Mouse (Mus musculus) hindbrain, embryonic 16.5 days (tissue): ENCODE measurements around the gene Mypop. TPM values are rescaled to one million over a fixed set of nuclear protein-coding genes. Genes with fewer than 3 reads are reported as not detected.

Experiments
- ATAC-seq: fragments of 200-750 bp; cut with Nextera tagmentation; 2 replicates; pipeline ENCODE4 v1.8.0; 2017; ENCODE audit warnings: moderate TSS enrichment, moderate library complexity
- H3K27ac ChIP-seq: fragments of 300-500 bp; sonication (generic); 2 replicates; pipeline ENCODE4 v1.5.1; 2014; ENCODE audit warnings: low read depth, mild to moderate bottlenecking, control low read depth, low read length, moderate library complexity
- H3K27me3 ChIP-seq: fragments of 300-500 bp; sonication (generic); replicated peaks from 2 replicates; pipeline ENCODE4 v1.6.1; 2014; ENCODE audit warnings: low read length; ENCODE audit not compliant: control insufficient read depth, insufficient read depth
- H3K36me3 ChIP-seq: fragments of 300-500 bp; sonication (generic); 2 replicates; pipeline ENCODE4 v1.6.1; 2014; ENCODE audit warnings: mild to moderate bottlenecking, low read length, moderate library complexity, mixed read lengths; ENCODE audit not compliant: control insufficient read depth, insufficient read depth
- H3K4me1 ChIP-seq: fragments of 300-500 bp; sonication (generic); 2 replicates; pipeline ENCODE4 v1.6.1; 2014; ENCODE audit warnings: low read depth, low read length; ENCODE audit not compliant: control insufficient read depth, insufficient read depth
- H3K4me2 ChIP-seq: fragments of 300-500 bp; sonication (generic); 2 replicates; pipeline ENCODE4 v1.6.1; 2014; ENCODE audit warnings: mild to moderate bottlenecking, low read length, control low read depth, moderate library complexity
- H3K4me3 ChIP-seq: fragments of 300-500 bp; sonication (generic); 2 replicates; pipeline ENCODE4 v1.5.1; 2014; ENCODE audit warnings: mild to moderate bottlenecking, low read length, control low read depth, moderate library complexity
- H3K9ac ChIP-seq: fragments of 300-500 bp; sonication (generic); 2 replicates; pipeline ENCODE4 v1.6.1; 2014; ENCODE audit warnings: low read depth, mild to moderate bottlenecking, control low read depth, low read length, moderate library complexity
- H3K9me3 ChIP-seq: fragments of 300-500 bp; sonication (generic); 2 replicates; pipeline ENCODE4 v1.6.1; 2014; ENCODE audit warnings: mild to moderate bottlenecking, low read length, moderate library complexity; ENCODE audit not compliant: control insufficient read depth
- WGBS: fragments of 180-500 bp; shearing (Covaris S2); extraction: QIAGEN DNeasy Blood & Tissue Kit; methylation state at CpG from one replicate; pipeline ENCODE4 v1.1.7; 2014; 5-methylcytosine and 5-hydroxymethylcytosine counted together
- polyA plus RNA-seq: library from polyadenylated mRNA; unstranded; fragments of >200 nt; fragmentation: Nextera tagmentation; extraction: Ambion mirVana; gene quantifications from 2 replicates; pipeline ENCODE4 v1.2.1, GENCODE M21; 2015

Mypop gene
- polyA plus RNA-seq: 5.8 and 6.3 TPM in 2 replicates

DNA sequence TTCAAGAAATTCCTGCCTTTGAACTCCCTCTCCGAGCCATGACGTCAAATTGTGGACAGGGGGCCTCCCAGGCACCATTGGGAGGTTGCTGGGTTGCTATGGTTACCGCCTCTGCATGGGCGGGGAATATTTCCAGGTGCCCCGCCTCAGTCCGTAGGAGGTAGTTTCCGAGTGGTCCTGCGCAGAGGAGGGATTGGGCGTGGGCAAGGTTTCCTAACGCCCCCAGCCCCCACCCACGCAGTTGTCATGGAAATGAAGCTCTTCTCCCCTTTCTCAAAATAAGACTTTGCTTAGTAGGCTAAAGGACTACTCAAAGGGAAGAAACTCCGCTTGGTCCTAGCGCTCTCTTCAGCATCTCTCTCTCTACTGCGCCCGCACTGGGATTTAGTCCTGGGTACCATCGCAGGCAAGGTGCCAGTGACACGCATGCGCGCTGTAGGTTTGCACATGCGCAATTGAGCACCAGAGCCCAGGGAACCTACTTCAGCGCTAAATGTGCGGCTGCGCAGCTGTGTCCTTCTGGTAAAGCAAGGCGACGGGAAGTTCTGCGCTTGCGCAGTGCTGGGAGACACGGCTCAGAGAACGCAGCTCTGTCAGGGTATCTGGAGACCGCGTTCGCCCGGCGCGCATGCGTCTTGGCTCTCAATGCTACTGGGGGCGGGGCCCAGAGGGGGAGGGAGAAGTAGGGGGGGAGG is at the start of gene Mypop:
TSS of gene Mypop (plus strand) at position 645 of the 695 bp plus-strand sequence.
- Histone ChIP-seq H3K27me3 (no peaks in the 10 kb centered on the region), H3K4me1 (peaks cover 23% of the 10 kb centered on the region), H3K9ac (peak within 1 kb of the TSS; percentile 82), H3K4me3 (peak within 1 kb of the TSS; percentile 69), H3K36me3 (no peaks in the 10 kb centered on the region; the same call in 1 of the 2 replicates), H3K27ac (peak within 1 kb of the TSS; percentile 92), H3K4me2 (peak within 1 kb of the TSS; percentile 69), H3K9me3 (no peaks in the 10 kb centered on the region)
- ATAC-seq: peak; percentile 94
- under 1% methylated on average over 37 of the region's 37 CpGs for WGBS

DNA sequence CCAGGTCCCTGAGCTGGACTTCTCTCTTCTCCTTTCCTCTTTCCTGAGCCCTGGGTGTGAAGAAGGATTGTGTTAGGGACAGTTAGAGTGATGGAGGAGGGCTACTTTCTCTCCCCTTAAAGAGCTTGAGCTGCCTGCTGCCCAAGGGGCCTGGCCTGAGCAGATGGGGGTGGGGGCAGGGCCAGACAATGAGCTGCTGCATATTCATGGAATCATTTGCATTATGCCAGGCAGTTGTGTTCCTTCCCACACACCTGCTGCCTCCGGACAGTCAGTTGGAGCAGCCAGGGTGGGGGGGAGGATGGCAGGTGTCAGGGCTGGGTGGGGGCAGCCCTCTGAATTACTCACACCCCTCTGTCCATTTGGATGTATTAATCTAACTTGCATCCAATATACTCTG is 48.7 kb upstream of the Mypop start:
- peaks cover 13% of the 10 kb centered on the region for H3K36me3 ChIP-seq
- no peaks in the 10 kb centered on the region for H3K27me3 ChIP-seq
- no peak overlapping the region for H3K4me3 ChIP-seq
- 10% methylated on average over 1 of the region's 1 CpGs for WGBS
- ATAC-seq: peak; percentile 66
- peak overlapping the region; percentile 32 for H3K4me2 ChIP-seq
- H3K4me1 ChIP-seq: peaks cover 15% of the 10 kb centered on the region
- no peaks in the 10 kb centered on the region for H3K9me3 ChIP-seq
- H3K27ac ChIP-seq: peak overlapping the region; percentile 65
- H3K9ac ChIP-seq: no peak overlapping the region

DNA sequence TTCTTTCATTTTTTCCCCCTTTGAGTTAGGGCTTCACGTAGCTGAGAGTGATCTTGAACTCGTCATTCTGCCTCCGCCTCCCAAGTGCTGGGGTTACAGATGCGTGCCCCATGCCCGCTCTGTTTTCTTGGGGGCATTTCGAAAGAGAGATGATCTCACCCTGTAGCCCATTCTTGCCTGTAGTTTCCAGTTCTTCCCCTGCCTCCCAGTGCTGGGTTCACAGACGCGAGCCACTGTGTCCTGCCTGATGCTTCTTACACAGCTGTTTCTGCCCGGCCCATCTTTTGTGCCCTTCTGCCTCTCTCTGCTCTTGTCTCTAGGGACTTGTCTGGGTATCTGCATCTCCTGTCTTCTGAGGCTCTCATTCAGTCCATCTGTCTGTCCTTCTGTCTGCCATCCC is 48.2 kb upstream of the Mypop start:
- Histone ChIP-seq H3K9ac (no peak overlapping the region), H3K9me3 (no peaks in the 10 kb centered on the region), H3K4me1 (peaks cover 15% of the 10 kb centered on the region), H3K27me3 (no peaks in the 10 kb centered on the region), H3K36me3 (peaks cover 15% of the 10 kb centered on the region), H3K27ac (peak overlapping the region; percentile 4), H3K4me2 (no peak overlapping the region), H3K4me3 (no peak overlapping the region)
- peak; percentile 10; the same call in 1 of the 2 replicates for ATAC-seq
- 45% methylated on average over 9 of the region's 9 CpGs for WGBS

DNA sequence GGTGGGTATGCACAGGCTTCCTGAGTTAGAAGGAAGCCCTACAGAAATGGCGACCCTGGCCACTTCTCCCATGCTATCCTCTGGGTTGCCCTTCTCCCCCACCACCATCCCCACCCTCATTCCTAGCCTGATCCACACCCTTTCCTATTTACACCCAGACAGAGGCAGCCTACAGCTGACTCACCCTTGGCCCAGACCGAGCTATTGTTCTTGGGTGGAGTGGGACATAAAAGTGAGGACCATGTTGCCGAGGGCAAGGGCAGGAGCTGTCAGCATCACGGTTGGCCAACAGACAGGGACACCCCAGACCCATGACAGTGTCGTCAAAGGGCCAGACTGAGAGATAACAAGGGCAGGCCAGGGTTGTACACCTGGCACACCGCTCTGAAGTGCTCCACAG is 42.9 kb upstream of the Mypop start:
- Histone ChIP-seq H3K4me1 (peaks cover 37% of the 10 kb centered on the region), H3K9me3 (no peaks in the 10 kb centered on the region), H3K4me2 (no peak overlapping the region), H3K27ac (peak overlapping the region; percentile 83), H3K4me3 (no peak overlapping the region), H3K36me3 (peaks cover 32% of the 10 kb centered on the region), H3K9ac (no peak overlapping the region; the same call in 1 of the 2 replicates), H3K27me3 (no peaks in the 10 kb centered on the region)
- 33% methylated on average over 6 of the region's 6 CpGs for WGBS
- no peak for ATAC-seq

DNA sequence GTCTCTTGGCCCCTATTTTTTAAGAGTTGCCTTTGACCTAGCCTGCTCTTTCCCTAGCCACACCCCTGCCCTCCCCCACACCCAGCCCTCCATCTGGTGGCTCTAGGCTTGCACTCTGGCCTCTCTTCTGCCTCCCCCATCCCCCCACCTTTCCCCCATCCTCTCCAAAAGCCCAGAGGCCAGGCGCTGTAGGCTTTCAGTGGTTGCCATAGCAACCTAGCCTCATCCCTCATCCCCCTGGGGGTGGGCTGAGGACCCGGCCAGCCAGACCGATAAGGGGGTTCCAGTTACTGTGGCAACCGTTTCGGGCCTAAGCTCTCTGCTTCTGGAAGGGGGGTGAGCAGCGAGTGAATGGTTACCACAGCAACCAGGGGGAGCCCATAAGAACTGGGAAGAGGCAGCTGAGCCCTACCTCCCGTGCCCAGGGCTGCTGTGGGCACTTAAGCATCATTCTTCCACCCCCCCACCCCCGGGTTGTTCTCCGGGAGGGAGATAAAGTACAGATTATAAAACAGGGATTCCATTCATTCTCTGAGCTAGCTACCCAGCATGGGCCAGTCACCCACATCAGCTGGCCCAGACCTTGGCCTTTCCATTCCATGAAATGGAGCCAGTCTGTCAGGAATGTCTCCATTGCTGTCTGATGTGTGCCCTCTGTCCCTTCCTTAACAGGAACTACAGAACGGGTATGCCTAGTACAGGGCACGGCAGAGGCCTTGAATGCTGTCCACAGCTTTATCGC is 41.1 kb upstream of the Mypop start:
- peak overlapping the region; percentile 18 for H3K4me2 ChIP-seq
- H3K9me3 ChIP-seq: no peaks in the 10 kb centered on the region
- H3K4me3 ChIP-seq: no peak overlapping the region
- H3K4me1 ChIP-seq: peaks cover 36% of the 10 kb centered on the region
- H3K9ac ChIP-seq: peak overlapping the region; percentile 31
- 9% methylated on average over 12 of the region's 12 CpGs for WGBS
- peak; percentile 90 for ATAC-seq
- H3K36me3 ChIP-seq: peaks cover 38% of the 10 kb centered on the region
- peak overlapping the region; percentile 83 for H3K27ac ChIP-seq
- H3K27me3 ChIP-seq: no peaks in the 10 kb centered on the region

DNA sequence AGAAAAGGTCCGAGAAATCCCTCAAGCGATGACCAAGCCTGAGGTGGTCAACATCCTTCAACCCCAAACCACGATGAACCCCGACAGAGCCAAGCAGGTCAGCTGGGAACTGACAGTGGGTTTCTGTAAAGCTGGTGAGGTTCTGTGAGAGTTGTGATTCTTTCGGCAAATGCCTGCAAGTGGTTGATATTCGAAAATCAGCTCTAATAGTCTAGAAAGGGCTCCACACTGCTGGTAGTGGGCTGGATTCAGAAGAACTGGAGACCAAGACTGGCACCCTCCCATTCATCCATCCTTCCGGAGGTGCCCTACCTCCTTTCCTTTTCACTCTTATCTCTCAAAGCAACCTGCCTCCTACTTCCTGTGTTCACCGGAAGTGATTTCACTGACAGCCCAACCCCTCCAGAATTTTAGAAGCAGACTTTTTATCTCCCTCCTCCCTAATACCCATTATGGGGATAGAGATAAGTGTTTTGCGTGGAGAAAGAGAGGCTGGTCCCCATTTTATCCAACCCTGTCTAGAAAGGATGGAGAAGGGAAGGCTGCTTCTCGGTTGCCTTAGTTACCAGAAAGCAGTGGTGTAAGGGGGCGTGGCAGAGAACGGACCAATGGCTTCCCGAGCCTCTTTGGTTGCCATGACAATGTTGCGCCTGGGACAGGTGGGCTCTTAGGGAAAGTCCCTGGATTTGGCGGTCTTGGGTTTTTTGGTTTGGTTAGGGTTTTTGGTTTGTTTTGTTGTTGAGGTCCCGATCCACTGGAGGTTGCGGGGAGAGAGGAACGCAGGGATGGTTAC is 40.3 kb upstream of the Mypop start:
- ATAC-seq: peak; percentile 44
- Histone ChIP-seq H3K9me3 (no peaks in the 10 kb centered on the region), H3K4me1 (peaks cover 36% of the 10 kb centered on the region), H3K27me3 (no peaks in the 10 kb centered on the region), H3K4me3 (no peak overlapping the region), H3K27ac (peak overlapping the region; percentile 83), H3K4me2 (peak overlapping the region; percentile 18), H3K9ac (0 out of 2 replicates have a peak overlapping the region, but pooled peaks have one; percentile 18), H3K36me3 (peaks cover 38% of the 10 kb centered on the region)
- 16% methylated on average over 18 of the region's 18 CpGs for WGBS

DNA sequence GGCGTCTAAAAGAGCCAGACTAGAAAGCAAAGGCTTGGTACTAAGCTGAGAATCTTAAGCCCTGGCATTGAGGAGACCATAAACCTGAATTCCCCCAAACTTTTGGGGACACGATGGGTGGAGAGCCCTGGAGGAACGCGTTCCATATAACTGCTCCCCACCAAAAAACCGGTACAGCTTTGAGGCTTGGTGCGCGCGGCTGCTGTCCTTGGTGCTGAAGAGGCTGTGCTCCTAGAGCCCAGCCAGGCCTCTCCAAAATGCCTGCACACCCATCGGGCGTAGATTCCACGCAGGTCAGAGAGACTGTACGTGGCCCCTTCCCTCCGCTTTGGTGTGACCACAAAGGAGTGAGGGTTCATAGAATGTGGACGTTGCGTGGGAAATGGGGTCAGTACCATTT is 39.6 kb upstream of the Mypop start:
- WGBS: 30% methylated on average over 15 of the region's 15 CpGs
- Histone ChIP-seq H3K9me3 (no peaks in the 10 kb centered on the region), H3K27ac (no peak overlapping the region), H3K36me3 (peaks cover 36% of the 10 kb centered on the region), H3K27me3 (no peaks in the 10 kb centered on the region), H3K9ac (no peak overlapping the region), H3K4me2 (peak overlapping the region; percentile 7; the same call in 1 of the 2 replicates), H3K4me3 (no peak overlapping the region), H3K4me1 (peaks cover 36% of the 10 kb centered on the region)
- no peak for ATAC-seq

DNA sequence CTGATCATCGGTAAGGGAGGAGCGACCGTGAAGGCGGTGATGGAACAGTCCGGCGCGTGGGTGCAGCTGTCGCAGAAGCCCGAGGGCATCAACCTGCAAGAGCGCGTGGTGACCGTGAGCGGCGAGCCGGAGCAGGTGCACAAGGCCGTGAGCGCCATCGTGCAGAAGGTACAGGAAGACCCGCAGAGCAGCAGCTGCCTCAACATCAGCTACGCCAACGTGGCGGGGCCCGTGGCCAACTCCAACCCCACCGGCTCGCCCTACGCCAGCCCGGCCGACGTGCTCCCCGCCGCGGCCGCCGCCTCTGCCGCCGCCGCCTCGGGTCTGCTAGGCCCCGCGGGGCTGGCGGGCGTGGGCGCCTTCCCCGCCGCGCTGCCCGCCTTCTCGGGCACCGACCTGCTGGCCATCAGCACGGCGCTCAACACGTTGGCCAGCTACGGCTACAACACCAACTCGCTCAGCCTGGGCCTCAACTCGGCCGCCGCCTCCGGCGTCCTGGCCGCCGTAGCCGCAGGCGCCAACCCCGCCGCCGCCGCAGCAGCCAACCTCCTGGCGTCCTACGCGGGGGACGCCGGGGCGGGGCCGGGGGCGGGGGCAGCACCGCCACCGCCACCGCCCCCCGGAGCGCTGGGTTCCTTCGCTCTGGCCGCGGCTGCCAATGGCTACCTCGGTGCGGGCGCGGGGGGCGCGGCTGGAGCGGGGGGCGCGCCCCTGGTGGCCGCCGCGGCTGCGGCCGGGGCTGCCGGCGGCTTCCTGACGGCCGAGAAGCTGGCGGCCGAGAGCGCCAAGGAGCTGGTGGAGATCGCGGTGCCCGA is 33.3 kb upstream of the Mypop start:
- ATAC-seq: peak; percentile 48
- Histone ChIP-seq H3K4me3 (peak overlapping the region; percentile 41), H3K27me3 (no peaks in the 10 kb centered on the region), H3K4me2 (peak overlapping the region; percentile 61), H3K9me3 (no peaks in the 10 kb centered on the region), H3K27ac (peak overlapping the region; percentile 60), H3K9ac (peak overlapping the region; percentile 65), H3K4me1 (peaks cover 19% of the 10 kb centered on the region), H3K36me3 (peaks cover 18% of the 10 kb centered on the region)
- WGBS: 2% methylated on average over 66 of the region's 107 CpGs
